Mouse (Mus musculus): ENCODE measurements around the gene H2al1e. TPM values are rescaled to one million over a fixed set of nuclear protein-coding genes. Genes with fewer than 3 reads are reported as not detected.
"Not testable (repeated sequence)": the region's sequence is repeated elsewhere in the genome, so short reads cannot be mapped to it uniquely, and the experiment has no call there.

H2al1e gene
- polyA plus RNA-seq (2015; fragmentation: Nextera tagmentation; extraction: Ambion mirVana) = not detected in 2 replicates

- not testable (repeated sequence) for H3K9me3 ChIP-seq; H3K4me1 ChIP-seq; H3K27ac ChIP-seq (replicated peaks); H3K4me3 ChIP-seq; H3K27me3 ChIP-seq (replicated peaks); H3K9ac ChIP-seq; H3K4me2 ChIP-seq; H3K36me3 ChIP-seq; ATAC-seq (ENCODE audit: extremely low read depth, insufficient number of reproducible peaks, low FRiP score, low TSS enrichment)
- no CpG with 5 or more reads among the region's 3 CpGs for WGBS
Measured at GRCm38 (mm10) chrX:11311634-11312033, at the start of gene H2al1e. Gene H2al1e, plus strand, starts transcription at chrX:11311934.

GRCm38 (mm10) chrX:11264918-11265317 is 46.8 kb upstream of the H2al1e start:
- H3K27ac ChIP-seq (replicated peaks) = no peak overlapping the region
- no peak overlapping the region for H3K4me3 ChIP-seq
- peaks cover 34% of the 10 kb centered on the region for H3K27me3 ChIP-seq (replicated peaks)
- H3K9me3 ChIP-seq = no peaks in the 10 kb centered on the region
- H3K9ac ChIP-seq = no peak overlapping the region
- H3K36me3 ChIP-seq = no peaks in the 10 kb centered on the region
- no peak overlapping the region for H3K4me2 ChIP-seq
- 0 out of 2 replicates have a peak, but pooled peaks cover 2% of the 10 kb centered on the region for H3K4me1 ChIP-seq
- WGBS = 63% methylated on average over 7 of the region's 8 CpGs
- ATAC-seq (ENCODE audit: extremely low read depth, insufficient number of reproducible peaks, low FRiP score, low TSS enrichment) = no peak

GRCm38 (mm10) chrX:11267791-11268190 is 43.9 kb upstream of the H2al1e start:
- H3K9me3 ChIP-seq = no peaks in the 10 kb centered on the region
- H3K9ac ChIP-seq = no peak overlapping the region
- H3K4me3 ChIP-seq = no peak overlapping the region
- WGBS = 41% methylated on average over 7 of the region's 7 CpGs
- H3K4me2 ChIP-seq = no peak overlapping the region
- 0 out of 2 replicates have a peak, but pooled peaks cover 2% of the 10 kb centered on the region for H3K4me1 ChIP-seq
- H3K27me3 ChIP-seq (replicated peaks) = peaks cover 31% of the 10 kb centered on the region
- no peaks in the 10 kb centered on the region for H3K36me3 ChIP-seq
- ATAC-seq (ENCODE audit: extremely low read depth, insufficient number of reproducible peaks, low FRiP score, low TSS enrichment) = no peak
- H3K27ac ChIP-seq (replicated peaks) = no peak overlapping the region

- ATAC-seq (ENCODE audit: extremely low read depth, insufficient number of reproducible peaks, low FRiP score, low TSS enrichment) = no peak
- Histone ChIP-seq H3K27me3 (replicated peaks) (peaks cover 37% of the 10 kb centered on the region), H3K4me1 (0 out of 2 replicates have a peak, but pooled peaks cover 2% of the 10 kb centered on the region), H3K4me3 (no peak overlapping the region), H3K27ac (replicated peaks) (no peak overlapping the region), H3K9me3 (no peaks in the 10 kb centered on the region), H3K36me3 (no peaks in the 10 kb centered on the region), H3K4me2 (no peak overlapping the region), H3K9ac (no peak overlapping the region)
- 72% methylated on average over 3 of the region's 3 CpGs for WGBS
Measured at GRCm38 (mm10) chrX:11269074-11269473, 42.7 kb upstream of the H2al1e start.

GRCm38 (mm10) chrX:11273190-11273589 is 38.5 kb upstream of the H2al1e start:
- no peak for ATAC-seq (ENCODE audit: extremely low read depth, insufficient number of reproducible peaks, low FRiP score, low TSS enrichment)
- no peak overlapping the region for H3K4me2 ChIP-seq
- H3K4me1 ChIP-seq = no peaks in the 10 kb centered on the region
- 65% methylated on average over 3 of the region's 3 CpGs for WGBS
- no peak overlapping the region for H3K4me3 ChIP-seq
- no peak overlapping the region for H3K9ac ChIP-seq
- H3K36me3 ChIP-seq = no peaks in the 10 kb centered on the region
- H3K27me3 ChIP-seq (replicated peaks) = peaks cover 16% of the 10 kb centered on the region
- H3K27ac ChIP-seq (replicated peaks) = no peak overlapping the region
- no peaks in the 10 kb centered on the region for H3K9me3 ChIP-seq

- peaks cover 11% of the 10 kb centered on the region; the same call in 1 of the 2 replicates for H3K27me3 ChIP-seq (replicated peaks)
- no peak overlapping the region for H3K9ac ChIP-seq
- H3K9me3 ChIP-seq = no peaks in the 10 kb centered on the region
- 66% methylated on average over 6 of the region's 6 CpGs for WGBS
- H3K4me2 ChIP-seq = no peak overlapping the region
- H3K36me3 ChIP-seq = no peaks in the 10 kb centered on the region
- no peaks in the 10 kb centered on the region for H3K4me1 ChIP-seq
- H3K27ac ChIP-seq (replicated peaks) = no peak overlapping the region
- ATAC-seq (ENCODE audit: extremely low read depth, insufficient number of reproducible peaks, low FRiP score, low TSS enrichment) = no peak
- H3K4me3 ChIP-seq = no peak overlapping the region
Measured at GRCm38 (mm10) chrX:11277083-11277482, 34.7 kb upstream of the H2al1e start.

- no peak overlapping the region for H3K27ac ChIP-seq (replicated peaks)
- H3K9ac ChIP-seq = no peak overlapping the region
- H3K27me3 ChIP-seq (replicated peaks) = peaks cover 4% of the 10 kb centered on the region; the same call in 1 of the 2 replicates
- no peaks in the 10 kb centered on the region for H3K36me3 ChIP-seq
- WGBS = 57% methylated on average over 2 of the region's 2 CpGs
- no peak overlapping the region for H3K4me2 ChIP-seq
- no peak for ATAC-seq (ENCODE audit: extremely low read depth, insufficient number of reproducible peaks, low FRiP score, low TSS enrichment)
- no peaks in the 10 kb centered on the region for H3K9me3 ChIP-seq
- H3K4me3 ChIP-seq = no peak overlapping the region
- H3K4me1 ChIP-seq = no peaks in the 10 kb centered on the region
Measured at GRCm38 (mm10) chrX:11280741-11281140, 31.0 kb upstream of the H2al1e start.

GRCm38 (mm10) chrX:11288306-11288882 is 23.3 kb upstream of the H2al1e start:
- Histone ChIP-seq H3K27me3 (replicated peaks) (peaks cover 17% of the 10 kb centered on the region; the same call in 1 of the 2 replicates), H3K9me3 (no peaks in the 10 kb centered on the region), H3K4me2 (no peak overlapping the region), H3K9ac (no peak overlapping the region), H3K36me3 (no peaks in the 10 kb centered on the region), H3K4me3 (no peak overlapping the region), H3K4me1 (peaks cover 7% of the 10 kb centered on the region; the same call in 1 of the 2 replicates), H3K27ac (replicated peaks) (no peak overlapping the region)
- WGBS = 38% methylated on average over 14 of the region's 14 CpGs
- no peak for ATAC-seq (ENCODE audit: extremely low read depth, insufficient number of reproducible peaks, low FRiP score, low TSS enrichment)

GRCm38 (mm10) chrX:11289244-11289643 is 22.5 kb upstream of the H2al1e start:
- Histone ChIP-seq H3K27me3 (replicated peaks) (peaks cover 18% of the 10 kb centered on the region; the same call in 1 of the 2 replicates), H3K9ac (no peak overlapping the region), H3K4me1 (peaks cover 7% of the 10 kb centered on the region; the same call in 1 of the 2 replicates), H3K27ac (replicated peaks) (no peak overlapping the region), H3K4me3 (no peak overlapping the region), H3K36me3 (no peaks in the 10 kb centered on the region), H3K9me3 (no peaks in the 10 kb centered on the region), H3K4me2 (no peak overlapping the region)
- 63% methylated on average over 4 of the region's 4 CpGs for WGBS
- ATAC-seq (ENCODE audit: extremely low read depth, insufficient number of reproducible peaks, low FRiP score, low TSS enrichment) = no peak

GRCm38 (mm10) chrX:11298957-11299356 is 12.8 kb upstream of the H2al1e start, which contains the start of gene H2al1a:
Gene H2al1a, plus strand, starts transcription at chrX:11299257.
- not testable (repeated sequence) for H3K4me1 ChIP-seq; H3K4me3 ChIP-seq; H3K36me3 ChIP-seq; H3K9ac ChIP-seq; H3K27ac ChIP-seq (replicated peaks); H3K9me3 ChIP-seq; ATAC-seq (ENCODE audit: extremely low read depth, insufficient number of reproducible peaks, low FRiP score, low TSS enrichment); H3K27me3 ChIP-seq (replicated peaks); H3K4me2 ChIP-seq
- no CpG with 5 or more reads among the region's 3 CpGs for WGBS

- not testable (repeated sequence) for ATAC-seq (ENCODE audit: extremely low read depth, insufficient number of reproducible peaks, low FRiP score, low TSS enrichment)
- 77% methylated on average over 1 of the region's 3 CpGs for WGBS
Measured at GRCm38 (mm10) chrX:11302132-11302531, 9.6 kb upstream of the H2al1e start, which contains the start of gene H2al1b. Gene H2al1b, plus strand, starts transcription at chrX:11302432.

GRCm38 (mm10) chrX:11305355-11305754 is 6.4 kb upstream of the H2al1e start, which contains the start of gene H2al1c:
Gene H2al1c, plus strand, starts transcription at chrX:11305655.
- H3K4me1 ChIP-seq; H3K27ac ChIP-seq (replicated peaks); H3K9me3 ChIP-seq; H3K4me2 ChIP-seq; H3K27me3 ChIP-seq (replicated peaks); H3K9ac ChIP-seq; H3K36me3 ChIP-seq; H3K4me3 ChIP-seq; ATAC-seq (ENCODE audit: extremely low read depth, insufficient number of reproducible peaks, low FRiP score, low TSS enrichment): not testable (repeated sequence)
- WGBS = 83% methylated on average over 2 of the region's 6 CpGs

More at GRCm38 (mm10) chrX:11302132-11302531, 9.6 kb upstream of the H2al1e start, which contains the start of gene H2al1b:
- not testable (repeated sequence) for H3K4me1 ChIP-seq; H3K36me3 ChIP-seq; H3K4me3 ChIP-seq; H3K27ac ChIP-seq (replicated peaks); H3K4me2 ChIP-seq; H3K9ac ChIP-seq; H3K9me3 ChIP-seq; H3K27me3 ChIP-seq (replicated peaks)
